Mouse (Mus musculus): ENCODE measurements around the gene Atp6v1f.

DNA sequence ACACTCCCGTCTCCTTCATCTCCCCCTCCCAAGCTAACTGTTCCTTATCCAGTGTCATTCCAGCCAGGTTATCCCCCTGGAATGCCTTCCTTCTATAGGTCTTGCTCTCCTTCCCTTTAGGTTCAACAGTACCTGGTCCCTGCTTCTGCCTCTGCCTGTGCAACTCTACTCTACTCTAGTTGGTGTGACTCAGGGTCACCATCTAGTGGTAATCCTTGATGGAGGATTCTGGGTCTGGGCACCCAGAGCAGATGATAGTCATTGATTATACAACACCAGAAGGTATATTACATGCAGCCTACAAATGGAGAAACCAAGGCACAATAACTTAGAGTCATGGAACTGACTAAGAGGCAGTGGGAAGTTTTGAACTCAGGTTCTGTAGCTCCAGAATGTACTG, 34.1 kb downstream of the Atp6v1f start:
- TF ChIP-seq GATA1 (IDR thresholded peaks at IDR 0.05; ENCODE audit: borderline replicate concordance, low read length) = no peak
- TF ChIP-seq FLI1 (IDR thresholded peaks at IDR 0.05; ENCODE audit: low read length) = no peak

All from megakaryocyte, embryonic 14.5 days (primary cell).